Mouse (Mus musculus) limb, embryonic 11.5 days (tissue): Measurements from ENCODE around the gene Camk2g. TPM values are rescaled to one million over a fixed set of nuclear protein-coding genes. Genes with fewer than 3 reads are reported as not detected.

ENCODE experiments used
- ATAC-seq: fragments of 200-750 bp; cut with Nextera tagmentation; 2 replicates; pipeline ENCODE4 v1.8.0; 2017; ENCODE audit warnings: low read depth; ENCODE audit not compliant: insufficient number of reproducible peaks, low FRiP score, low TSS enrichment
- DNase-seq: peaks from one replicate; pipeline ENCODE4 v3.0.0-alpha.2; 2015; ENCODE audit warnings: low spot score
- H3K27ac ChIP-seq: fragments of 300-500 bp; sonication (generic); replicated peaks from 2 replicates; pipeline ENCODE4 v1.5.1; 2014; ENCODE audit warnings: low read depth, mild to moderate bottlenecking, low read length
- H3K27me3 ChIP-seq: fragments of 300-500 bp; sonication (generic); 2 replicates; pipeline ENCODE4 v1.6.1; 2014; ENCODE audit warnings: mild to moderate bottlenecking, low read length, mixed read lengths; ENCODE audit not compliant: control insufficient read depth, insufficient read depth
- H3K36me3 ChIP-seq: fragments of 300-500 bp; sonication (generic); 2 replicates; pipeline ENCODE4 v1.6.1; 2014; ENCODE audit warnings: mild to moderate bottlenecking, low read length, moderate library complexity, mixed read lengths; ENCODE audit not compliant: control insufficient read depth, insufficient read depth
- H3K4me1 ChIP-seq: fragments of 300-500 bp; sonication (generic); 2 replicates; pipeline ENCODE4 v1.6.1; 2014; ENCODE audit warnings: low read length, mixed read lengths; ENCODE audit not compliant: control insufficient read depth, insufficient read depth
- H3K4me2 ChIP-seq: fragments of 300-500 bp; sonication (generic); 2 replicates; pipeline ENCODE4 v1.6.1; 2014; ENCODE audit warnings: low read depth, mild to moderate bottlenecking, moderate library complexity; ENCODE audit not compliant: severe bottlenecking
- H3K4me3 ChIP-seq: fragments of 300-500 bp; sonication (generic); 2 replicates; pipeline ENCODE4 v1.5.1; 2014; ENCODE audit warnings: low read depth, low read length
- H3K9ac ChIP-seq: fragments of 300-500 bp; sonication (generic); 2 replicates; pipeline ENCODE4 v1.6.1; 2014; ENCODE audit warnings: mild to moderate bottlenecking, low read length
- H3K9me3 ChIP-seq: fragments of 300-500 bp; sonication (generic); 2 replicates; pipeline ENCODE4 v1.6.1; 2016; ENCODE audit warnings: low read length; ENCODE audit not compliant: control insufficient read depth
- WGBS: fragments of 180-500 bp; shearing (Covaris S2); extraction: QIAGEN DNeasy Blood & Tissue Kit; methylation state at CpG from one replicate; pipeline ENCODE4 v1.1.7; 2014; 5-methylcytosine and 5-hydroxymethylcytosine counted together
- polyA plus RNA-seq: library from polyadenylated mRNA; unstranded; fragments of >200 nt; fragmentation: Nextera tagmentation; extraction: Ambion mirVana; gene quantifications from 2 replicates; pipeline ENCODE4 v1.2.1, GENCODE M21; 2014

Camk2g gene
- polyA plus RNA-seq, 1 experiment from 2014 or later, result 60.2 TPM

GRCm38 (mm10) chr14:20725660-20726339, 68.1 kb downstream of the Camk2g start:
- DNase-seq (no peak), ATAC-seq (no peak)
- peaks cover 57% of the 10 kb centered on the region for H3K36me3 ChIP-seq
- 79% methylated on average over 6 of the region's 6 CpGs for WGBS
- H3K4me3 ChIP-seq, result no peak overlapping the region
- no peak overlapping the region for H3K9ac ChIP-seq
- H3K27me3 ChIP-seq, result no peaks in the 10 kb centered on the region
- no peak overlapping the region for H3K4me2 ChIP-seq
- no peaks in the 10 kb centered on the region for H3K4me1 ChIP-seq
- no peaks in the 10 kb centered on the region for H3K9me3 ChIP-seq
- no peak overlapping the region for H3K27ac ChIP-seq

DNA sequence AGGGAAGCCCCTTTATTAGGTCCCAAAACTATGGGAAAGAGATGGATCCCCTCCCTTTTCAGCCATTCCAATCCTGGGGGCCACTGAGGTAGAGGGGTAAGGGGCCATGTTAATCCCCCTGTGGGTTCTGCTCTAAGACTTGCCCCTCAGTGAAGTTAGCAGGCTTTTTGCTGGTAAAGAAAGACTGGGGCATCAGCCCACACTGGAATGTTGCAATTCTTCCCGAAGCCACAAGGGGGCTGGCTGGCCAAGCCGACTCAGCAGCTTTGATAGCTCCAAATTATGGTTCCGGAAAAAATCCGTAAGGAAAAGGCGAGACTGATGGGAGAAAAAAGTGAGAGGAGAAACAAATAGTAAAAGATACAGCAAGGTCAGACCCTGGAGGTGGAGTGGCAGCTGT, 69.8 kb downstream of the Camk2g start:
- Histone ChIP-seq H3K4me1 (no peaks in the 10 kb centered on the region), H3K27ac (no peak overlapping the region), H3K27me3 (no peaks in the 10 kb centered on the region), H3K9me3 (no peaks in the 10 kb centered on the region), H3K4me3 (no peak overlapping the region), H3K4me2 (no peak overlapping the region), H3K36me3 (peaks cover 57% of the 10 kb centered on the region), H3K9ac (no peak overlapping the region)
- DNase-seq (peak; percentile 77), ATAC-seq (no peak)
- 42% methylated on average over 5 of the region's 5 CpGs for WGBS

DNA sequence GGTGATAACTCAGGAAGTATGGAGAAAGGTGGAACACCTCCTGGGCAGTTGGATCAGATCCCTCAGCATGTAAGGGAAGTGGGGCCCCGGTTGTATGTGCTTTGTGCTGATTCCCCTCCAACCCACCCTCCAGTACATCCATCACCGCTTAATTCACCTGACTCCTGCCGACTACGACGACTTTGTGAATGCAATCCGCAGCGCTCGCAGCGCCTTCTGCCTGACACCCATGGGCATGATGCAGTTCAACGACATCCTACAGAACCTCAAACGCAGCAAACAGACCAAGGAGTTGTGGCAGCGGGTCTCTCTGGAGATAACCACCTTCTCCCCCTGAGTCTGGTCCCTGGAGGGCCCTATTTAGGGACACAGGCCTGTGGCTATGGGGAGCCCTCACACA, 70.9 kb downstream of the Camk2g start:
- Histone ChIP-seq H3K27ac (no peak overlapping the region), H3K4me2 (no peak overlapping the region), H3K4me3 (no peak overlapping the region), H3K9me3 (no peaks in the 10 kb centered on the region), H3K9ac (no peak overlapping the region), H3K27me3 (no peaks in the 10 kb centered on the region), H3K36me3 (peaks cover 54% of the 10 kb centered on the region), H3K4me1 (no peaks in the 10 kb centered on the region)
- 90% methylated on average over 12 of the region's 12 CpGs for WGBS
- ATAC-seq (no peak), DNase-seq (no peak)

- Histone ChIP-seq H3K4me2 (no peak overlapping the region), H3K36me3 (peaks cover 48% of the 10 kb centered on the region), H3K27me3 (no peaks in the 10 kb centered on the region), H3K4me1 (no peaks in the 10 kb centered on the region), H3K9me3 (no peaks in the 10 kb centered on the region), H3K9ac (no peak overlapping the region), H3K27ac (no peak overlapping the region), H3K4me3 (no peak overlapping the region)
- 91% methylated on average over 4 of the region's 4 CpGs for WGBS
- no peak for ATAC-seq
- no peak for DNase-seq
These were observed 72.5 kb downstream of the Camk2g start for GRCm38 (mm10) chr14:20721371-20721770.

DNA sequence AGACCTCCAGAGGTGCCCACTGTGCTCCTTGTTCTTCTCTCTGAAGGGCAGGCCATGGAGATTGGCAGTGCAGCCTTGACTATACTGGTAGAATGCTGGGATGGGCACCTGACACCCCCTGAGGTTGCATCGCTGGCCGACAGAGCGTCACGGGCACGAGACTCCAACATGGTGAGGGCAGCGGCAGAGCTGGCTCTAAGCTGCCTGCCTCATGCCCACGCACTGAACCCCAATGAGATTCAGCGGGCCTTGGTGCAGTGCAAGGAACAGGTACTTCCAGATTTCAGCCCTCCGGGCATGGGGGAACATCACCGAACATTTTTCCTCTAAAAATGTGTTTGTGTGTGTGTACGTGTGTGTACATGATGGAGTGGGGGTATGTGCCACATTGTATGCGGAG, 74.1 kb downstream of the Camk2g start:
- Histone ChIP-seq H3K27ac (no peak overlapping the region), H3K4me1 (no peaks in the 10 kb centered on the region), H3K27me3 (no peaks in the 10 kb centered on the region), H3K4me3 (no peak overlapping the region), H3K4me2 (no peak overlapping the region), H3K9ac (no peak overlapping the region), H3K36me3 (peaks cover 41% of the 10 kb centered on the region), H3K9me3 (no peaks in the 10 kb centered on the region)
- 96% methylated on average over 12 of the region's 12 CpGs for WGBS
- ATAC-seq (no peak), DNase-seq (no peak)

DNA sequence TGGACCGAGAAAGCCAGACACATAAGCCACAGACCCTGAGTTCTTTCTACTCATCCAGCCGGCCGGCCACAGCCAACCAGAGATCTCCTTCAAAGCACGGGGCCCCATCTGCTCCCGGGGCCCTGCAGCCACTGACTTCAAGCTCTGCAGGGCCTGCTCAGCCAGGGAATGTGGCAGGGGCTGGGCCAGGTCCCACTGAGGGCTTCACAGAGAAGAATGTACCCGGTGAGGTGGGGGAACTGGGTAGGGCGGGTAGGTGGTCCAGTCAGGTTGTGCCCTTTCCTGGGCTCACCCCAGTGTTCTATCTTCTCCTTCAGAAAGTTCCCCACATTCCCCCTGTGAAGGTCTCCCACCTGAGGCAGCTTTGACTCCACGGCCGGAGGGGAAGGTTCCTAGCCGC, 75.4 kb downstream of the Camk2g start:
- H3K9me3 ChIP-seq, result no peaks in the 10 kb centered on the region
- peaks cover 40% of the 10 kb centered on the region for H3K36me3 ChIP-seq
- no peaks in the 10 kb centered on the region for H3K4me1 ChIP-seq
- no peaks in the 10 kb centered on the region for H3K27me3 ChIP-seq
- H3K9ac ChIP-seq, result no peak overlapping the region
- ATAC-seq, result no peak
- no peak for DNase-seq
- H3K4me3 ChIP-seq, result no peak overlapping the region
- no peak overlapping the region for H3K27ac ChIP-seq
- WGBS, result 91% methylated on average over 10 of the region's 10 CpGs
- no peak overlapping the region for H3K4me2 ChIP-seq

DNA sequence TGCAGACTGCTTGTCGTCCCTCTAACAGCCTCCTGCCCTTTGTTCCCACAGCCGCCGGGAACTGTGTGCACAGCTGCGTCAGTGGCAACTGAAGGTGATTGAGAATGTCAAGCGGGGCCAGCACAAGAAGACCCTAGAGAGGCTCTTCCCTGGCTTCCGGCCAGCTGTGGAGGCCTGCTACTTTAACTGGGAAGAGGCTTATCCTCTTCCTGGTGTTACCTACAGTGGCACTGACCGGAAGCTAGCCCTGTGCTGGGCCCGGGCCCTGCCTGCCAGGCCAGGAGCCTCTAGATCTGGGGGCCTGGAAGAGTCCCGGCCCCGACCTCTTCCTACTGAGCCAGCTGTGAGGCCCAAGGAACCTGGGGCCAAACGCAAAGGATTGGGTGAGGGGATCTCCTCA, 80.1 kb downstream of the Camk2g start:
- ATAC-seq, result no peak
- no peaks in the 10 kb centered on the region for H3K27me3 ChIP-seq
- DNase-seq, result no peak
- H3K9me3 ChIP-seq, result no peaks in the 10 kb centered on the region
- H3K36me3 ChIP-seq, result peaks cover 14% of the 10 kb centered on the region
- H3K4me2 ChIP-seq, result no peak overlapping the region
- H3K27ac ChIP-seq, result no peak overlapping the region
- H3K4me1 ChIP-seq, result peaks cover 7% of the 10 kb centered on the region
- WGBS, result 87% methylated on average over 11 of the region's 11 CpGs
- H3K9ac ChIP-seq, result no peak overlapping the region
- H3K4me3 ChIP-seq, result no peak overlapping the region

DNA sequence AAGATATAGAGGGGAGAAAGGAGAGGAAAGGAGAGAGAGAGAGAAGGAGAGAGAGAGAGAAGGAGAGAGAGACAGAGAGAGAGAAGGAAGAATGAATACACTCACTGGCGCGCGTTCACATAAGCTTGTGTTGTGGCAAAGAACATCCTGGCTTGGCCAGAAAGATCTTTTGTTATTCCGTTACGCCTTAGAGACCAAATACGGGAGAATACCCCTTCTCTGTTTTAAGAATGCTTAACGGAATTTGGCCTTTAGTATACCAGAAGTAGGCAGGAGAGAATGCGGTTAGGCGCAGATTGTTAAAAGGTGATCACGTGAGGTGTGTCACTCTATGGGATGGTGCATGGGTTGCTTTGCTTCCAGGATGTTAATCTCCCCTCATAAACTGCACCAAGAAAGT, 85.6 kb downstream of the Camk2g start:
- Histone ChIP-seq H3K4me1 (peaks cover 13% of the 10 kb centered on the region), H3K36me3 (peaks cover 8% of the 10 kb centered on the region; the same call in 1 of the 2 replicates), H3K4me2 (peak overlapping the region; percentile 72), H3K9me3 (no peaks in the 10 kb centered on the region), H3K27ac (no peak overlapping the region), H3K4me3 (peak overlapping the region; percentile 97), H3K9ac (peak overlapping the region; percentile 90), H3K27me3 (no peaks in the 10 kb centered on the region)
- DNase-seq (no peak), ATAC-seq (no peak)
- 13% methylated on average over 10 of the region's 10 CpGs for WGBS
